In the genomic region with DNA sequence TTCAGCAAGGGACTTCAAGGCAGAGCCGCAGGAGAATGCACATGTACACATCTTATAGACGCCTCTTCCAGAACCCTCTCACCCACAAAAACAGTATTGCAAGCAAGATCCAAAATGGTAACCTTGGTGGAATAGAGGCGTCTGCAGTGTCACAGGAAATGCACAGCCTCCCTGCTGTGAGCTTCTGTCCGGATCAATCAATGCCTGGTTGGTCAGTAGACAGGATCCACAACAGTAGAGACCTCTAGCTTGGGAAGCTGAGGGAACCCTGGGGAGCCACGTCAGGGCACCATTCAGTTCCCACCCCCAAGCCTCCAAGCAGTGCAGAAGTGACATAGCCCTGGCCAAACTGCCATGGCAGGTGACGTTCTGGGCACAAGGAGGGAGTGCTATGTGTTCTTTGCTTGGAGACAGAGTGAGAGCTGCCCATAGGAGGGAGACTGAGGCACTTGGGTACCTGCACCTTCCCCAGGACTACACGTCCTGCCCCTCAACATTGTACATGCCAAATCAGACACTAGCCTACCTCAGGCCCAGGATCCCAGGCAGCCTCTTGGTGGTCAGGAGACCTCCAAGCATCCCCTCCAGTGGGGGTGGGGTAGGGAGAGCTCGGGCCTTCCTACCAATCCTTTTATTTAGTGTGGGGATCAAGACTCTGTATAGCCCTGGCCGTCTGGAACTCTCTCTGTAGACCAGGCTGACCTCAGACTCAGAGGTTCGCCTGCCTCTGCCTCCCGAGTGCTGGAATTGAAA, we compare ENCODE assay signal across 20 mouse cellular contexts.
DNase-seq lines count a peak whose midpoint lies in the region; ATAC-seq and TF ChIP-seq lines count a peak whose summit lies in the region.
"Had no signal": no experiment of that assay in that cellular context is flagged by ENCODE, and none has a peak within 500 bp of the region (broad histone marks: within the 10 kb centered on the region; RNA-seq: fewer than 3 reads in every experiment).

No protein-coding gene starts in this region.

- no peaks in the 10 kb centered on the region for H3K36me3 ChIP-seq in hindbrain, embryonic 10.5 days
- no peaks in the 10 kb centered on the region for H3K36me3 ChIP-seq in hindbrain, embryonic 11.5 days (ENCODE audit: control insufficient read depth, insufficient read depth, low read length)
- no peaks in the 10 kb centered on the region for H3K36me3 ChIP-seq in ES-Bruce4 (ENCODE audit: control insufficient read depth, insufficient read depth, low read length, poor library complexity, severe bottlenecking)
- H3K36me3 ChIP-seq: embryonic facial prominence, embryonic 12.5 days; forebrain, embryonic 15.5 days; heart, embryonic 15.5 days; hindbrain, embryonic 15.5 days had no signal

- H3K4me1 ChIP-seq in cerebellum, adult 2 months (ENCODE audit: control insufficient read depth, insufficient read depth, low read length), result peaks cover 33% of the 10 kb centered on the region
- H3K4me1 ChIP-seq in hindbrain, embryonic 10.5 days (replicated peaks), result peaks cover 39% of the 10 kb centered on the region
- peaks cover 3% of the 10 kb centered on the region; the same call in 1 of the 2 replicates for H3K4me1 ChIP-seq in hindbrain, embryonic 11.5 days (replicated peaks; ENCODE audit: control insufficient read depth, insufficient read depth, low read length)
- H3K4me1 ChIP-seq in ES-Bruce4 (ENCODE audit: control insufficient read depth, insufficient read depth, low read length), result peaks cover 21% of the 10 kb centered on the region

- TF ChIP-seq POLR2A in cerebellum, adult 2 months (IDR thresholded peaks at IDR 0.05; ENCODE audit: borderline replicate concordance, insufficient read depth, low read length), result no peak
- no peak for TF ChIP-seq POLR2A in ES-Bruce4 (IDR thresholded peaks at IDR 0.05; ENCODE audit: insufficient read depth, low read length)

- WGBS in cerebellum, adult 2 months, result 74% methylated on average over 11 of the region's 11 CpGs
- WGBS in hindbrain, embryonic 10.5 days, result 65% methylated on average over 11 of the region's 11 CpGs
- WGBS in hindbrain, embryonic 11.5 days, result 67% methylated on average over 11 of the region's 11 CpGs

- no peak for DNase-seq in cerebellum, adult 2 months
- no peak for DNase-seq in cerebellum, postnatal 36 days
- DNase-seq in hindbrain, embryonic 10.5 days (ENCODE audit: low spot score), result no peak
- DNase-seq in hindbrain, embryonic 11.5 days (ENCODE audit: low spot score), result no peak
- DNase-seq in ZHBTc4 (ENCODE audit: low read depth, low spot score), result peak; percentile 70
- DNase-seq in right cerebral cortex, postnatal 36 days (ENCODE audit: low spot score in 2 of 2), result no peak
- DNase-seq: adrenal gland, adult 8-10 months; adrenal gland, postnatal 36 days; gastrocnemius, postnatal 14 days; heart, adult 2 months; heart, postnatal 14 days; kidney, adult 8-10 months had no signal

- ATAC-seq in hindbrain, embryonic 11.5 days (ENCODE audit: low FRiP score), result no peak
- ATAC-seq: forebrain, embryonic 15.5 days; intestine, embryonic 16.5 days had no signal

- no peak overlapping the region for H3K9ac ChIP-seq in hindbrain, embryonic 11.5 days (ENCODE audit: low read depth, low read length)
- no peak overlapping the region for H3K9ac ChIP-seq in ES-Bruce4 (ENCODE audit: low read depth, poor library complexity, severe bottlenecking)
- H3K9ac ChIP-seq: embryonic facial prominence, embryonic 12.5 days; forebrain, embryonic 15.5 days; heart, embryonic 15.5 days; hindbrain, embryonic 15.5 days had no signal

- H3K4me3 ChIP-seq in cerebellum, adult 2 months (replicated peaks; ENCODE audit: insufficient read depth, low read depth, low read length), result no peak overlapping the region
- H3K4me3 ChIP-seq in hindbrain, embryonic 10.5 days, result no peak overlapping the region
- no peak overlapping the region for H3K4me3 ChIP-seq in hindbrain, embryonic 11.5 days (ENCODE audit: low read depth, low read length)
- no peak overlapping the region for H3K4me3 ChIP-seq in ES-Bruce4 (ENCODE audit: low read depth, low read length)
- H3K4me3 ChIP-seq: embryonic facial prominence, embryonic 12.5 days; forebrain, embryonic 15.5 days; heart, adult 2 months; heart, embryonic 15.5 days; hindbrain, embryonic 15.5 days had no signal

- H3K4me2 ChIP-seq in hindbrain, embryonic 11.5 days (replicated peaks; ENCODE audit: low read depth, low read length), result no peak overlapping the region
- H3K4me2 ChIP-seq: embryonic facial prominence, embryonic 12.5 days; forebrain, embryonic 15.5 days; heart, embryonic 11.5 days; heart, embryonic 15.5 days; hindbrain, embryonic 15.5 days had no signal

- H3K9me3 ChIP-seq in hindbrain, embryonic 10.5 days, result no peaks in the 10 kb centered on the region
- no peaks in the 10 kb centered on the region for H3K9me3 ChIP-seq in hindbrain, embryonic 11.5 days (ENCODE audit: control insufficient read depth, low read length)
- no peaks in the 10 kb centered on the region for H3K9me3 ChIP-seq in ES-Bruce4 (replicated peaks; ENCODE audit: control insufficient read depth, insufficient read depth, low read length, poor library complexity, severe bottlenecking)
- H3K9me3 ChIP-seq: embryonic facial prominence, embryonic 12.5 days; forebrain, embryonic 15.5 days; heart, embryonic 15.5 days; hindbrain, embryonic 15.5 days had no signal

- 0 out of 2 replicates have a peak, but pooled peaks have one; percentile 29 for TF ChIP-seq EP300 in ES-Bruce4 (IDR thresholded peaks at IDR 0.05; ENCODE audit: insufficient read depth, low read depth, low read length)

- H3K27ac ChIP-seq in cerebellum, adult 2 months (ENCODE audit: insufficient read depth, low read length), result peak overlapping the region; percentile 84; the same call in 1 of the 2 replicates
- H3K27ac ChIP-seq in hindbrain, embryonic 10.5 days, result 0 out of 2 replicates have a peak overlapping the region, but pooled peaks have one; percentile 53
- no peak overlapping the region for H3K27ac ChIP-seq in hindbrain, embryonic 11.5 days (ENCODE audit: low read depth, low read length)
- no peak overlapping the region for H3K27ac ChIP-seq in ES-Bruce4 (ENCODE audit: insufficient read depth, low read length)
- H3K27ac ChIP-seq: embryonic facial prominence, embryonic 12.5 days; heart, adult 2 months; heart, embryonic 15.5 days; hindbrain, embryonic 15.5 days had no signal

- TF ChIP-seq CTCF in cerebellum, adult 2 months (IDR thresholded peaks at IDR 0.05; ENCODE audit: borderline replicate concordance, insufficient read depth, low read depth, low read length), result no peak
- no peak for TF ChIP-seq CTCF in ES-Bruce4 (IDR thresholded peaks at IDR 0.05; ENCODE audit: low read depth, low read length)

- no peaks in the 10 kb centered on the region for H3K27me3 ChIP-seq in cerebellum, adult 2 months (ENCODE audit: control insufficient read depth, insufficient read depth, low read length)
- peaks cover 39% of the 10 kb centered on the region for H3K27me3 ChIP-seq in hindbrain, embryonic 10.5 days (ENCODE audit: insufficient read depth, poor library complexity, severe bottlenecking)
- no peaks in the 10 kb centered on the region for H3K27me3 ChIP-seq in hindbrain, embryonic 11.5 days (ENCODE audit: control insufficient read depth, insufficient read depth, low read length)
- H3K27me3 ChIP-seq in ES-Bruce4 (ENCODE audit: control insufficient read depth, insufficient read depth, low read length, poor library complexity, severe bottlenecking), result no peaks in the 10 kb centered on the region
- H3K27me3 ChIP-seq: CH12.LX; forebrain, embryonic 15.5 days; hindbrain, embryonic 15.5 days had no signal

Comparison
In these comparisons a context has a peak if more than half of its experiments do, and no peak if none do; other contexts are left out.
1. H3K27ac ChIP-seq: peak in cerebellum, adult 2 months (single experiment) and hindbrain, embryonic 10.5 days (single experiment); none in hindbrain, embryonic 11.5 days (single experiment) and ES-Bruce4 (single experiment).